Mouse (Mus musculus) megakaryocyte-erythroid progenitor cell, adult 5-6 weeks (primary cell): ENCODE data around the gene Kcng4. TPM values are rescaled to one million over a fixed set of nuclear protein-coding genes. Genes with fewer than 3 reads are reported as not detected.

Experiments
- ATAC-seq: replicated peaks from 2 replicates; pipeline ENCODE4 v1.8.0; 2016; ENCODE audit warnings: mild to moderate bottlenecking, inconsistent platforms; ENCODE audit not compliant: severe bottlenecking, poor library complexity, low FRiP score, low TSS enrichment
- total RNA-seq, 2 experiments: library from RNA; stranded (forward) in 1 of 2; stranded (reverse) in 1 of 2; fragments of 200-1000, 215-1000 nt in 1 of 2; fragments of >200 nt in 1 of 2; fragmentation: Nextera tagmentation in 1 of 2; gene quantifications; 2 replicates each; pipeline ENCODE4 v1.2.3; 2014 to 2017

The Kcng4 gene
- total RNA-seq, 2 experiments from 2014 or later, result not detected

GRCm38 (mm10) chr8:119620116-119620840 lies 15.2 kb downstream of the Kcng4 start:
- ATAC-seq, result no peak

GRCm38 (mm10) chr8:119618887-119619286 lies 16.6 kb downstream of the Kcng4 start:
- ATAC-seq, result no peak

- ATAC-seq, result no peak
Measured at GRCm38 (mm10) chr8:119617586-119617985, 17.9 kb downstream of the Kcng4 start.

GRCm38 (mm10) chr8:119616811-119617210 lies 18.7 kb downstream of the Kcng4 start:
- no peak for ATAC-seq

GRCm38 (mm10) chr8:119616358-119616757 lies 19.1 kb downstream of the Kcng4 start:
- ATAC-seq, result no peak

GRCm38 (mm10) chr8:119615096-119615495 lies 20.4 kb downstream of the Kcng4 start:
- no peak for ATAC-seq

- ATAC-seq, result no peak
Measured at GRCm38 (mm10) chr8:119612471-119612870, 23.0 kb downstream of the Kcng4 start, which contains the start of gene Adad2. TSS of gene Adad2 (plus strand) at chr8:119612747.

- no peak for ATAC-seq
Measured at GRCm38 (mm10) chr8:119606224-119606623, 29.3 kb downstream of the Kcng4 start.

- peak; percentile 88 for ATAC-seq
Measured at GRCm38 (mm10) chr8:119604996-119605395, 30.5 kb downstream of the Kcng4 start, which contains the start of gene Taf1c. TSS of gene Taf1c (minus strand) at chr8:119605222.

- peak; percentile 81 for ATAC-seq
Measured at GRCm38 (mm10) chr8:119604398-119604803, 31.1 kb downstream of the Kcng4 start.

- no peak for ATAC-seq
Measured at GRCm38 (mm10) chr8:119603771-119604170, 31.7 kb downstream of the Kcng4 start.

GRCm38 (mm10) chr8:119591456-119591855 lies 44.0 kb downstream of the Kcng4 start:
- ATAC-seq, result no peak

- ATAC-seq, result no peak
Measured at GRCm38 (mm10) chr8:119590348-119590747, 45.1 kb downstream of the Kcng4 start.

GRCm38 (mm10) chr8:119588844-119589243 lies 46.6 kb downstream of the Kcng4 start:
- ATAC-seq, result no peak

- ATAC-seq, result no peak
Measured at GRCm38 (mm10) chr8:119588321-119588720, 47.2 kb downstream of the Kcng4 start.

GRCm38 (mm10) chr8:119585901-119586300 lies 49.6 kb downstream of the Kcng4 start:
- ATAC-seq, result peak; percentile 61

GRCm38 (mm10) chr8:119580441-119581161 lies 54.9 kb downstream of the Kcng4 start:
- ATAC-seq, result peak; percentile 54; the same call in 1 of the 2 replicates

GRCm38 (mm10) chr8:119579096-119579495 lies 56.4 kb downstream of the Kcng4 start:
- ATAC-seq, result no peak

- no peak for ATAC-seq
Measured at GRCm38 (mm10) chr8:119575366-119575726, 60.1 kb downstream of the Kcng4 start.

GRCm38 (mm10) chr8:119574437-119575365 lies 60.8 kb downstream of the Kcng4 start, which contains the start of the genes Hsdl1 and Dnaaf1:
TSS of gene Hsdl1 (minus strand) at chr8:119575183.
TSS of gene Dnaaf1 (plus strand) at chr8:119575235.
- peak; percentile 46 for ATAC-seq
